In the genomic region with DNA sequence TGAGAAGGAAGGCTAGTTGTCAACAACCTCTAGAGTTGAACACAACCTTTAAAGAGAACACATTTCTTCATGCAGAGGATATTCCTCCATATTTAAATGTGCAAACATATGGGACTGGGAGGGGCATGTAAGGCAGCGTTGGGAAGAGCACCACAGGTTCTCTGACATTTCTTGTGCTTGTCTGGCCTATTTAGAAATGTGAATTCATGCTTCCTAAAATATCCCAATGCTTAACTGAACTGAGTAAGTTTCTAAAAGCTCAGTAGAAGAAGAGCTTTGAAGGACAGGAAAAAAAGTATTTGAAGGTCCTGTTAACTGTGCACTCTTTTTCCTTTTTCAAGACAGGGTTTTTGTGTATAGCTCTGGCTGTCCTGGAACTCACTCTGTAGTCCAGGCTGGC, we compare ENCODE assay signal across 25 mouse cellular contexts. TPM values are rescaled to one million over a fixed set of nuclear protein-coding genes. Genes with fewer than 3 reads are reported as not detected.
"Had no signal": no experiment of that assay in that cellular context is flagged by ENCODE, and none has a peak within 500 bp of the region (broad histone marks: within the 10 kb centered on the region; RNA-seq: fewer than 3 reads in every experiment).

No protein-coding gene starts in this region.

- DNase-seq: left cerebral cortex, postnatal 4 days; liver; liver, embryonic 13.5 days; liver, postnatal 0 days; lung, adult 18-20 months; lung, adult 2 months; lung, embryonic 14.5 days; lung, postnatal 10 days; lung, postnatal 14 days; lung, postnatal 36 days; lung, postnatal 4 days; midbrain, embryonic 14.5 days had no signal

- ATAC-seq: liver, embryonic 12.5 days; liver, postnatal 0 days; lung, postnatal 0 days; midbrain, embryonic 13.5 days; midbrain, embryonic 15.5 days; midbrain, embryonic 16.5 days had no signal

RNA-seq across cellular contexts. Expression of a gene that starts 13.4 kb away (rescaled TPM):
- total RNA-seq: left cerebral cortex, postnatal 10 days; left cerebral cortex, postnatal 25 days; left cerebral cortex, postnatal 36 days; liver, adult 2 months; midbrain, postnatal 0 days; monocyte, adult 5-6 weeks had no signal

RNA-seq across cellular contexts. Expression of a gene that starts 32.2 kb away (rescaled TPM):
- total RNA-seq: liver, adult 2 months; megakaryocyte, adult 5-6 weeks; megakaryocyte-erythroid progenitor cell, adult 5-6 weeks had no signal
